Mouse (Mus musculus) brain, embryonic 14.5 days (tissue): ENCODE data around the gene Usp22.

Experiments
- CTCF ChIP-seq: fragments of 200-500 bp; IDR thresholded peaks from 2 replicates; pipeline ENCODE4 v1.5.1; 2012; ENCODE audit warnings: inconsistent platforms, mild to moderate bottlenecking, moderate library complexity, borderline replicate concordance; ENCODE audit not compliant: insufficient read depth, insufficient read length; ENCODE audit errors: extremely low read depth
- POLR2A ChIP-seq: fragments of 200-500 bp; IDR thresholded peaks from 2 replicates; pipeline ENCODE4 v1.6.1; 2012; ENCODE audit warnings: mild to moderate bottlenecking, inconsistent platforms, borderline replicate concordance; ENCODE audit not compliant: poor library complexity, insufficient read depth, insufficient read length, severe bottlenecking; ENCODE audit errors: extremely low read depth

DNA sequence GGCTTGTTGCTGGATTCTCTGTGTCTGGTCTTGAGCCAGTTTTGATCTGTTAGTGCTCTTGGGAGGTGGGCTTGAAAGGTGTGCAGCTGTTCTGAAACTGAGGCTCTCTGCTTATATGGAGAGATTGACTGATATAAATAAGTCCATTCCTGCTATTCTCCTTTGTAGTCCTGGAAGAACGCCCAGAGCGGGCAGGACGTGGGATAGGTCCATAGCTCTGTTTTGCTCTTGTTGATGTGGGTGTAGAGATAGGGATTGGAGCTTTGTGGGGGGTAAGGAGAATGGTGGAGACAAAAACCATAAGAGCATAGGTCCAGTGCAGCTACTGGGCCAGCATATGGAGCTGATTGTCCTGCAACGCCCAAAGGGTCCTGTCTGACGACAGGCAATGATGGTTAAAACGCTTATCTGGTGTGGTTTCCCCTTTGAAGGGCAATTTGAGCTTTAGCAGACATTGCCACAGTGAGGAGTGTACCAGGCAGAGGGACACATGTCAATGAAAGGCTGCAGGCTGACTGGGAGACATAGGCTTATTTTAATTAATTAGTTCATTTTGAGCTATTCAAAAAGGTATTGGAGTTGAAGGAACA lies 31.8 kb downstream of the Usp22 start:
- TF ChIP-seq POLR2A (no peak), CTCF (no peak)
